In genomic region chr2:20879877-20880605, GRCm38 (mm10) we compare ENCODE assay signal across 32 mouse cellular contexts.
DNase-seq lines count a peak whose midpoint lies in the region; ATAC-seq and TF ChIP-seq lines count a peak whose summit lies in the region.
"Had no signal": no experiment of that assay in that cellular context is flagged by ENCODE, and none has a peak within 500 bp of the region (broad histone marks: within the 10 kb centered on the region; RNA-seq: fewer than 3 reads in every experiment).

No protein-coding gene starts in this region.

- peaks cover 33% of the 10 kb centered on the region for H3K36me3 ChIP-seq in forebrain, postnatal 0 days (ENCODE audit: insufficient read depth)
- H3K36me3 ChIP-seq in forebrain, embryonic 10.5 days (replicated peaks): peaks cover 59% of the 10 kb centered on the region
- peaks cover 23 to 55% of the 10 kb centered on the region in 2 experiments for H3K36me3 ChIP-seq in CH12.LX (replicated peaks in 1 of 2; ENCODE audit: control insufficient read depth in 1 of 2, insufficient read depth in 1 of 2, low read length in 1 of 2)
- H3K36me3 ChIP-seq in ES-E14 (ENCODE audit: control insufficient read depth, insufficient read depth, low read length, poor library complexity, severe bottlenecking): peaks cover 23% of the 10 kb centered on the region

- H3K4me3 ChIP-seq in forebrain, postnatal 0 days (ENCODE audit: low read depth, low read length): no peak overlapping the region
- H3K4me3 ChIP-seq in forebrain, embryonic 10.5 days: no peak overlapping the region
- H3K4me3 ChIP-seq in layer of hippocampus, adult 2 months: no peak overlapping the region
- H3K4me3 ChIP-seq in CH12.LX (replicated peaks in 1 of 3; ENCODE audit: low read depth in 2 of 3, low read length in 2 of 3, poor library complexity in 1 of 3) (no peak overlapping the region), ES-E14 (ENCODE audit: insufficient read depth in 1 of 2, low read depth in 1 of 2, low read length in 2 of 2, poor library complexity in 1 of 2, severe bottlenecking in 1 of 2) (no peak overlapping the region)
- H3K4me3 ChIP-seq: embryonic facial prominence, embryonic 10.5 days; embryonic facial prominence, embryonic 15.5 days; forebrain, embryonic 13.5 days; heart, embryonic 12.5 days; hindbrain, embryonic 13.5 days; left cerebral cortex, adult 2 months; limb, embryonic 13.5 days; liver, embryonic 13.5 days; neural tube, embryonic 15.5 days; stomach, embryonic 15.5 days had no signal

- no peak overlapping the region for H3K9ac ChIP-seq in forebrain, postnatal 0 days
- H3K9ac ChIP-seq in CH12.LX (ENCODE audit: insufficient read depth, low read depth) (no peak overlapping the region), ES-E14 (ENCODE audit: insufficient read depth, low read depth, low read length, poor library complexity, severe bottlenecking) (no peak overlapping the region)
- H3K9ac ChIP-seq: embryonic facial prominence, embryonic 15.5 days; forebrain, embryonic 13.5 days; heart, embryonic 12.5 days; hindbrain, embryonic 13.5 days; limb, embryonic 13.5 days; liver, embryonic 13.5 days; lung, embryonic 14.5 days; neural tube, embryonic 15.5 days; stomach, embryonic 15.5 days had no signal

- no peaks in the 10 kb centered on the region for H3K27me3 ChIP-seq in forebrain, postnatal 0 days (ENCODE audit: insufficient read depth, low read length)
- H3K27me3 ChIP-seq in forebrain, embryonic 10.5 days (ENCODE audit: poor library complexity, severe bottlenecking): no peaks in the 10 kb centered on the region
- no peaks in the 10 kb centered on the region for H3K27me3 ChIP-seq in CH12.LX (replicated peaks)
- H3K27me3 ChIP-seq: embryonic facial prominence, embryonic 15.5 days; forebrain, embryonic 13.5 days; heart, embryonic 12.5 days; hindbrain, embryonic 13.5 days; limb, embryonic 13.5 days; liver, embryonic 13.5 days; neural tube, embryonic 15.5 days; Patski; stomach, embryonic 15.5 days had no signal

- H3K4me2 ChIP-seq in forebrain, postnatal 0 days (ENCODE audit: low read depth): no peak overlapping the region
- no peak overlapping the region for H3K4me2 ChIP-seq in CH12.LX (ENCODE audit: insufficient read depth, low read depth, poor library complexity, severe bottlenecking)
- H3K4me2 ChIP-seq: embryonic facial prominence, embryonic 15.5 days; forebrain, embryonic 13.5 days; heart, embryonic 12.5 days; hindbrain, embryonic 13.5 days; limb, embryonic 13.5 days; liver, embryonic 13.5 days; lung, embryonic 14.5 days; midbrain, embryonic 11.5 days; neural tube, embryonic 15.5 days; stomach, embryonic 15.5 days had no signal

- no peaks in the 10 kb centered on the region for H3K9me3 ChIP-seq in forebrain, postnatal 0 days (ENCODE audit: low read length)
- no peaks in the 10 kb centered on the region for H3K9me3 ChIP-seq in forebrain, embryonic 10.5 days
- H3K9me3 ChIP-seq in CH12.LX (replicated peaks; ENCODE audit: low read length) (no peaks in the 10 kb centered on the region), ES-E14 (ENCODE audit: control insufficient read depth, insufficient read depth, low read depth, low read length) (no peaks in the 10 kb centered on the region)
- H3K9me3 ChIP-seq: embryonic facial prominence, embryonic 10.5 days; embryonic facial prominence, embryonic 15.5 days; forebrain, embryonic 13.5 days; G1E; heart, embryonic 12.5 days; hindbrain, embryonic 13.5 days; limb, embryonic 13.5 days; liver, embryonic 13.5 days; neural tube, embryonic 15.5 days; stomach, embryonic 15.5 days had no signal

- no peak for TF ChIP-seq EP300 in CH12.LX (IDR thresholded peaks at IDR 0.05; ENCODE audit: low read length)

- dilution Hi-C loops in CH12.LX (cut with MboI; ENCODE audit: extremely low pct_ligation_motif_present, extremely low pct_unique_long_range_greater_than_20kb, low sequenced_read_pairs): no loop called here

- H3K4me1 ChIP-seq in forebrain, postnatal 0 days (ENCODE audit: insufficient read depth): no peaks in the 10 kb centered on the region
- no peaks in the 10 kb centered on the region for H3K4me1 ChIP-seq in forebrain, embryonic 10.5 days
- no peaks in the 10 kb centered on the region for H3K4me1 ChIP-seq in CH12.LX (ENCODE audit: control insufficient read depth in 1 of 2, insufficient read depth in 2 of 2)
- no peaks in the 10 kb centered on the region for H3K4me1 ChIP-seq in ES-E14 (ENCODE audit: control insufficient read depth in 2 of 2, insufficient read depth in 2 of 2, low read length in 2 of 2, poor library complexity in 1 of 2)
- H3K4me1 ChIP-seq: embryonic facial prominence, embryonic 10.5 days; embryonic facial prominence, embryonic 15.5 days; hindbrain, embryonic 13.5 days; limb, embryonic 13.5 days; neural tube, embryonic 15.5 days; stomach, embryonic 15.5 days had no signal

- no peak for TF ChIP-seq RAD21 in CH12.LX (IDR thresholded peaks at IDR 0.05; ENCODE audit: low read depth, low read length)

- ATAC-seq in forebrain, postnatal 0 days: no peak
- ATAC-seq: CD4-positive, CD25-positive, alpha-beta regulatory T cell, adult 4 months; forebrain, embryonic 13.5 days; Patski had no signal

- TF ChIP-seq CTCF in forebrain, postnatal 0 days (IDR thresholded peaks at IDR 0.05; ENCODE audit: low read depth): 0 out of 2 replicates have a peak, but pooled peaks have one; percentile 4
- TF ChIP-seq CTCF in layer of hippocampus, adult 2 months (conservative IDR thresholded peaks at IDR 0.05): peak; percentile 29
- 0 out of 4 replicates have a peak, but pooled peaks of 1 of the 2 experiments have one; percentile 5 for TF ChIP-seq CTCF in CH12.LX (conservative IDR thresholded peaks at IDR 0.05 in 1 of 2, IDR thresholded peaks at IDR 0.05 in 1 of 2; ENCODE audit: low read depth in 2 of 2, low read length in 2 of 2)

- DNase-seq in forebrain, postnatal 0 days: no peak
- no peak for DNase-seq in forebrain, embryonic 10.5 days (ENCODE audit: extremely low spot score, low spot score)
- no peak for DNase-seq in layer of hippocampus, adult 2 months (ENCODE audit: low spot score in 2 of 2)
- DNase-seq in layer of hippocampus, postnatal 14 days (ENCODE audit: low spot score in 2 of 2): no peak
- DNase-seq in CH12.LX (ENCODE audit: extremely low read depth) (no peak), ES-E14 (ENCODE audit: low read depth, low spot score) (no peak)
- no peak for DNase-seq in c-Kit-positive CD71-positive TER-119-positive erythroid progenitor cells, embryonic 14.5 days (ENCODE audit: low spot score)
- DNase-seq in gastrocnemius, postnatal 25 days: no peak
- DNase-seq: adrenal gland, adult 2 months; adrenal gland, postnatal 36 days; cerebellum, adult 8-10 months; gastrocnemius, postnatal 14 days; heart, postnatal 4 days; kidney, adult 9 months; kidney, postnatal 14 days; liver, embryonic 13.5 days; lung, embryonic 14.5 days; retina, postnatal 1 day; right cerebral cortex, postnatal 14 days had no signal

- in situ Hi-C loops in CH12.LX (cut with MboI; ENCODE audit: low pct_ligation_motif_present, low pct_unique_long_range_greater_than_20kb, low sequenced_read_pairs) (no loop called here), ES-E14 (cut with MboI; ENCODE audit: low sequenced_read_pairs in 2 of 2, unreplicated experiment in 2 of 2) (loop anchor here in 1 of 2 experiments (25.0 kb wide), 1 partner anchor 1032 kb away; no protein-coding TSS in a partner anchor)

- 73% methylated on average over 16 of the region's 16 CpGs for WGBS in forebrain, postnatal 0 days
- 80% methylated on average over 16 of the region's 16 CpGs for WGBS in forebrain, embryonic 10.5 days

- no peak for TF ChIP-seq POLR2A in CH12.LX (IDR thresholded peaks at IDR 0.05; ENCODE audit: low read depth, low read length)

- H3K27ac ChIP-seq in forebrain, postnatal 0 days (ENCODE audit: low read depth, low read length): no peak overlapping the region
- H3K27ac ChIP-seq in forebrain, embryonic 10.5 days: no peak overlapping the region
- H3K27ac ChIP-seq in layer of hippocampus, adult 2 months: no peak overlapping the region
- no peak overlapping the region for H3K27ac ChIP-seq in CH12.LX (ENCODE audit: insufficient read depth, low read depth)
- no peak overlapping the region for H3K27ac ChIP-seq in ES-E14 (ENCODE audit: insufficient read depth, low read depth, low read length, poor library complexity, severe bottlenecking)
- H3K27ac ChIP-seq: embryonic facial prominence, embryonic 10.5 days; embryonic facial prominence, embryonic 15.5 days; forebrain, embryonic 13.5 days; hindbrain, embryonic 13.5 days; left cerebral cortex, adult 2 months; limb, embryonic 13.5 days; liver, embryonic 13.5 days; neural tube, embryonic 15.5 days; stomach, embryonic 15.5 days had no signal

- H3K79me2 ChIP-seq in CH12.LX (replicated peaks; ENCODE audit: control insufficient read depth, extremely low read depth, insufficient read depth, poor library complexity, severe bottlenecking): no peaks in the 10 kb centered on the region

TF ChIP-seq in CH12.LX, 34 proteins besides CTCF, POLR2A, EP300 and RAD21:
- TF ChIP-seq MYC (IDR thresholded peaks at IDR 0.05; ENCODE audit: low read depth, low read length) (no peak), MAFK (IDR thresholded peaks at IDR 0.05; ENCODE audit: insufficient replicate concordance, low read length) (peak; percentile 74), RCOR1 (conservative IDR thresholded peaks at IDR 0.05; ENCODE audit: low read depth, low read length) (no peak)

TF ChIP-seq in ES-E14, 5 proteins besides CTCF, POLR2A, EP300 and RAD21:
- TF ChIP-seq CHD2 (IDR thresholded peaks at IDR 0.05; ENCODE audit: low read depth, low read length): no peak
- TF ChIP-seq MAFK (IDR thresholded peaks at IDR 0.05; ENCODE audit: insufficient read depth, low read depth, low read length): peak; percentile 93
